Mouse (Mus musculus): ENCODE measurements at regions not wholly inside any gene's neighbourhood (a gene's known extent, or its start where the extent isn't known, plus 50 kb on each side); places are given as distances from the start of the nearest gene placed in this dataset.

GRCm38 (mm10) chr8:103808171-103808570, 293.3 kb upstream of the Cdh5 start:
- TF ChIP-seq CTCF (IDR thresholded peaks at IDR 0.05; ENCODE audit: low read depth, low read length), result no peak
- TF ChIP-seq TAL1 (conservative IDR thresholded peaks at IDR 0.05; ENCODE audit: low read depth, low read length), result no peak
- TF ChIP-seq GATA1 (IDR thresholded peaks at IDR 0.05; ENCODE audit: borderline replicate concordance, low read length), result no peak
- no peak for TF ChIP-seq GATA2 (IDR thresholded peaks at IDR 0.05; ENCODE audit: borderline replicate concordance, low read depth, low read length)
- TF ChIP-seq POLR2AphosphoS5 (IDR thresholded peaks at IDR 0.05; ENCODE audit: insufficient replicate concordance, low read depth, low read length), result no peak

All from G1E (cell line).